Mouse (Mus musculus): Measurements from ENCODE around the gene Sirpa. TPM values are rescaled to one million over a fixed set of nuclear protein-coding genes. Genes with fewer than 3 reads are reported as not detected.
A peak's percentile ranks its signal among the peaks of the same experiment; 100 is the strongest.

The Sirpa gene
- polyA plus RNA-seq, 1 experiment: 106 TPM

- peaks cover 9% of the 10 kb centered on the region for H3K4me1 ChIP-seq (ENCODE audit: control insufficient read depth, insufficient read depth, low read length)
- no peak overlapping the region for H3K27ac ChIP-seq (ENCODE audit: insufficient read depth, low read depth, low read length)
- no peaks in the 10 kb centered on the region for H3K36me3 ChIP-seq (ENCODE audit: control insufficient read depth, insufficient read depth, low read length)
- no peaks in the 10 kb centered on the region for H3K27me3 ChIP-seq (replicated peaks; ENCODE audit: control insufficient read depth, insufficient read depth, low read length)
- TF ChIP-seq CTCF (conservative IDR thresholded peaks at IDR 0.05; ENCODE audit: insufficient read depth, insufficient read length, low read depth, low read length) (no peak), POLR2A (IDR thresholded peaks at IDR 0.05; ENCODE audit: low read depth, low read length) (no peak)
- no peak overlapping the region for H3K4me3 ChIP-seq (ENCODE audit: insufficient read depth, low read depth, low read length)
- DNase-seq: no peak
- 79% methylated on average over 3 of the region's 3 CpGs for WGBS
These were observed 41.3 kb downstream of the Sirpa start for GRCm38 (mm10) chr2:129633982-129634381.

GRCm38 (mm10) chr2:129652616-129653015 lies 60.0 kb downstream of the Sirpa start:
- DNase-seq: no peak
- Histone ChIP-seq H3K4me1 (ENCODE audit: control insufficient read depth, insufficient read depth, low read length) (no peaks in the 10 kb centered on the region), H3K4me3 (ENCODE audit: insufficient read depth, low read depth, low read length) (no peak overlapping the region), H3K27me3 (replicated peaks; ENCODE audit: control insufficient read depth, insufficient read depth, low read length) (no peaks in the 10 kb centered on the region), H3K27ac (ENCODE audit: insufficient read depth, low read depth, low read length) (no peak overlapping the region), H3K36me3 (ENCODE audit: control insufficient read depth, insufficient read depth, low read length) (no peaks in the 10 kb centered on the region)
- 57% methylated on average over 4 of the region's 4 CpGs for WGBS
- TF ChIP-seq POLR2A (IDR thresholded peaks at IDR 0.05; ENCODE audit: low read depth, low read length): no peak
- no peak for TF ChIP-seq CTCF (conservative IDR thresholded peaks at IDR 0.05; ENCODE audit: insufficient read depth, insufficient read length, low read depth, low read length)

DNA sequence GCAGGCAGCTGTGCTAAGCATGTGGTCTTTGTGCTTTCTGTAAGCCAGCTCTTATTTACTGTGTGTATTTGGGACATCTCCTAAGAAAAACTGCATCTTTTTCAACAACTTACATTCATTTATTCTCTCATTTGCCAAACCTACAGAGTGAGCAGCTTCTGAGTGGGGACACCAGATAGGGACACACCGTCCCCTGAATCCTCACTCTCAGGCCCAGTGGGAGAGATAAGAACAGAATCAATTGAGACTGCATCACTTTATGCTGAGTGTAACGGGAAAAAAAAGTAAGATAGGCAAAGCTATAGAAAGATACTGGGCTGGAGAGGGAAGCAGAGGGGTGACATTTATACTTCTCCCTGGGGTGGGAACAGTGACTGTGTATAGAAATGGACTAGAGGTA lies 61.0 kb downstream of the Sirpa start:
- no peaks in the 10 kb centered on the region for H3K36me3 ChIP-seq (ENCODE audit: control insufficient read depth, insufficient read depth, low read length)
- H3K4me3 ChIP-seq (ENCODE audit: insufficient read depth, low read depth, low read length): no peak overlapping the region
- DNase-seq: no peak
- 90% methylated on average over 2 of the region's 2 CpGs for WGBS
- TF ChIP-seq POLR2A (IDR thresholded peaks at IDR 0.05; ENCODE audit: low read depth, low read length): no peak
- no peak overlapping the region for H3K27ac ChIP-seq (ENCODE audit: insufficient read depth, low read depth, low read length)
- no peaks in the 10 kb centered on the region for H3K4me1 ChIP-seq (ENCODE audit: control insufficient read depth, insufficient read depth, low read length)
- H3K27me3 ChIP-seq (replicated peaks; ENCODE audit: control insufficient read depth, insufficient read depth, low read length): no peaks in the 10 kb centered on the region

- no peak for TF ChIP-seq CTCF (conservative IDR thresholded peaks at IDR 0.05; ENCODE audit: insufficient read depth, insufficient read length, low read depth, low read length)
- no peaks in the 10 kb centered on the region for H3K36me3 ChIP-seq (ENCODE audit: control insufficient read depth, insufficient read depth, low read length)
- 88% methylated on average over 4 of the region's 4 CpGs for WGBS
- H3K4me1 ChIP-seq (ENCODE audit: control insufficient read depth, insufficient read depth, low read length): no peaks in the 10 kb centered on the region
- no peak for DNase-seq
- no peak overlapping the region for H3K4me3 ChIP-seq (ENCODE audit: insufficient read depth, low read depth, low read length)
- H3K27ac ChIP-seq (ENCODE audit: insufficient read depth, low read depth, low read length): no peak overlapping the region
- H3K27me3 ChIP-seq (replicated peaks; ENCODE audit: control insufficient read depth, insufficient read depth, low read length): no peaks in the 10 kb centered on the region
These were observed 61.8 kb downstream of the Sirpa start for GRCm38 (mm10) chr2:129654233-129654950.

DNA sequence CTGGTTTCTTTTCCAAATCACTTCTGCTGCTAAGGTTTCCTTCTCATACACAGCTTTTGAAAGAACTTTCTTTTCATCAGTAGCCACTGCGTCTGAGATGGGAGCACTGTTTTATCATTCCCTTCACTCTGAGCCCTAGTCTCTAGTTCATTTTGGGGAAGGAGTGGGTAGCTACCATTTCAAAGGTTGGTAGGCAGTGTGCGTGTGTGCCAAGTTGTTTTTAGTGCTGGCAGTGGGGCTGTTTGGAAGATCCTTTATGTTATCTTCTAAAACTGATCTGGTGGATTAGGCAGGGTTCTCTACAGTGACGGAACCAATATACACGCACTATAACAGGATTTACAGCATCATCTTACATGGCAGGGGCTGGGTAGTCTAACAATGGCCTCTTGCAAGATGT lies 62.4 kb downstream of the Sirpa start:
- Histone ChIP-seq H3K27me3 (replicated peaks; ENCODE audit: control insufficient read depth, insufficient read depth, low read length) (no peaks in the 10 kb centered on the region), H3K27ac (ENCODE audit: insufficient read depth, low read depth, low read length) (no peak overlapping the region), H3K4me1 (ENCODE audit: control insufficient read depth, insufficient read depth, low read length) (peaks cover 2% of the 10 kb centered on the region), H3K4me3 (ENCODE audit: insufficient read depth, low read depth, low read length) (no peak overlapping the region), H3K36me3 (ENCODE audit: control insufficient read depth, insufficient read depth, low read length) (no peaks in the 10 kb centered on the region)
- WGBS: 95% methylated on average over 4 of the region's 4 CpGs
- no peak for DNase-seq
- TF ChIP-seq CTCF (conservative IDR thresholded peaks at IDR 0.05; ENCODE audit: insufficient read depth, insufficient read length, low read depth, low read length): no peak
- TF ChIP-seq POLR2A (IDR thresholded peaks at IDR 0.05; ENCODE audit: low read depth, low read length): no peak

- 69% methylated on average over 4 of the region's 4 CpGs for WGBS
- Histone ChIP-seq H3K4me3 (ENCODE audit: insufficient read depth, low read depth, low read length) (no peak overlapping the region), H3K27me3 (replicated peaks; ENCODE audit: control insufficient read depth, insufficient read depth, low read length) (no peaks in the 10 kb centered on the region), H3K4me1 (ENCODE audit: control insufficient read depth, insufficient read depth, low read length) (peaks cover 6% of the 10 kb centered on the region), H3K36me3 (ENCODE audit: control insufficient read depth, insufficient read depth, low read length) (no peaks in the 10 kb centered on the region), H3K27ac (ENCODE audit: insufficient read depth, low read depth, low read length) (no peak overlapping the region)
- TF ChIP-seq POLR2A (IDR thresholded peaks at IDR 0.05; ENCODE audit: low read depth, low read length) (no peak), CTCF (conservative IDR thresholded peaks at IDR 0.05; ENCODE audit: insufficient read depth, insufficient read length, low read depth, low read length) (no peak)
- peak; percentile 37 for DNase-seq
These were observed 66.2 kb downstream of the Sirpa start for GRCm38 (mm10) chr2:129658796-129659195.

- TF ChIP-seq POLR2A (IDR thresholded peaks at IDR 0.05; ENCODE audit: low read depth, low read length) (no peak), CTCF (conservative IDR thresholded peaks at IDR 0.05; ENCODE audit: insufficient read depth, insufficient read length, low read depth, low read length) (peak; percentile 47; the same call in 1 of the 2 replicates)
- no peak overlapping the region for H3K4me3 ChIP-seq (ENCODE audit: insufficient read depth, low read depth, low read length)
- no peaks in the 10 kb centered on the region for H3K27me3 ChIP-seq (replicated peaks; ENCODE audit: control insufficient read depth, insufficient read depth, low read length)
- H3K4me1 ChIP-seq (ENCODE audit: control insufficient read depth, insufficient read depth, low read length): peaks cover 6% of the 10 kb centered on the region
- 43% methylated on average over 6 of the region's 6 CpGs for WGBS
- no peaks in the 10 kb centered on the region for H3K36me3 ChIP-seq (ENCODE audit: control insufficient read depth, insufficient read depth, low read length)
- H3K27ac ChIP-seq (ENCODE audit: insufficient read depth, low read depth, low read length): no peak overlapping the region
- peak; percentile 81 for DNase-seq
These were observed 67.4 kb downstream of the Sirpa start for GRCm38 (mm10) chr2:129660020-129660419.
